Mouse (Mus musculus): ENCODE results near the gene Espn. TPM values are rescaled to one million over a fixed set of nuclear protein-coding genes. Genes with fewer than 3 reads are reported as not detected.

Gene Espn
- polyA plus RNA-seq, 1 experiment = 48.3 TPM

DNA sequence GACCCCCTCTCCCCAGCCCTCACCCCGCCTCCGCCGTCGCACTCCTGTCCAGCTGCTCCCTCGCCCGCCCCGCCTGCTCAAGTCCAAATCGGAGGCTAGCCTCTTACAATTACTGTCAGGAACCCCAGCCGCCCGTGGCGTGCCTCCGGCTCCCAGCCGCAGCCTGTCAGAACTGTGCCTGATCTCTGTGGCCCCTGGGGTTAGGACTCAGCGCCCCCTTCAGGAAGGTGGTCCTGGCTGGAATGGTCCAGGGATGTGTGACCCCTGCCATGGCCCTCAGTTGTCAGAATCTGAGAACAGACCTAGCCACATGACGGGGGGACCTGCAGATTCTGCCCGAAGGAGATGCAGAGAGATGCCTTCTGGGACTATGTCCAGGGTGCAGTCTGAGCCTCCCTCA is 38.1 kb downstream of the Espn start:
- Histone ChIP-seq H3K4me3 (ENCODE audit: insufficient read depth, low read depth, low read length) (no peak overlapping the region), H3K4me1 (ENCODE audit: control insufficient read depth, insufficient read depth, low read length) (peaks cover 1% of the 10 kb centered on the region; the same call in 1 of the 2 replicates), H3K27ac (ENCODE audit: insufficient read depth, low read depth, low read length) (no peak overlapping the region), H3K27me3 (replicated peaks; ENCODE audit: control insufficient read depth, insufficient read depth, low read length) (no peaks in the 10 kb centered on the region), H3K36me3 (ENCODE audit: control insufficient read depth, insufficient read depth, low read length) (peaks cover 9% of the 10 kb centered on the region)
- 84% methylated on average over 16 of the region's 16 CpGs for WGBS
- TF ChIP-seq POLR2A (IDR thresholded peaks at IDR 0.05; ENCODE audit: low read depth, low read length) = no peak
- no peak for TF ChIP-seq CTCF (conservative IDR thresholded peaks at IDR 0.05; ENCODE audit: insufficient read depth, insufficient read length, low read depth, low read length)
- no peak for DNase-seq

DNA sequence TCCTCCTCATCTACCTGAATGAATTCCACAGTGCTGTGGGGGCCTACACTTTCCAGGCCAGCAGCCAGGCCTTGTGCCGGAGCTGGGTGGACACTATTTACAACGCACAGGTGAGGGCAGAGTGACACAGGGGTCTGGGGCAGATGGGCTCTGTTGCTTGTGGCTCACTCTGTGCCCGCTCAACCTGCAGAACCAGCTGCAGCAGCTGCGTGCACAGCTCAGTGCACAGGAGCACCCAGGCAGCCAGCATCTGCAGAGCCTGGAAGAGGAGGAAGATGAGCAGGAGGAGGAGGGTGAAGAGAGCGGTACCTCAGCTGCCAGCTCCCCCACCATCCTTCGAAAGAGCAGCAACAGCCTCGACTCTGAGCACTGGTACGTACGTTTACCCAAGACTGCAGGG is 39.8 kb downstream of the Espn start:
- Histone ChIP-seq H3K27ac (ENCODE audit: insufficient read depth, low read depth, low read length) (no peak overlapping the region), H3K4me1 (ENCODE audit: control insufficient read depth, insufficient read depth, low read length) (peaks cover 7% of the 10 kb centered on the region; the same call in 1 of the 2 replicates), H3K36me3 (ENCODE audit: control insufficient read depth, insufficient read depth, low read length) (peaks cover 9% of the 10 kb centered on the region), H3K4me3 (ENCODE audit: insufficient read depth, low read depth, low read length) (no peak overlapping the region), H3K27me3 (replicated peaks; ENCODE audit: control insufficient read depth, insufficient read depth, low read length) (no peaks in the 10 kb centered on the region)
- WGBS = 74% methylated on average over 9 of the region's 9 CpGs
- DNase-seq = no peak
- TF ChIP-seq CTCF (conservative IDR thresholded peaks at IDR 0.05; ENCODE audit: insufficient read depth, insufficient read length, low read depth, low read length) (no peak), POLR2A (IDR thresholded peaks at IDR 0.05; ENCODE audit: low read depth, low read length) (no peak)

DNA sequence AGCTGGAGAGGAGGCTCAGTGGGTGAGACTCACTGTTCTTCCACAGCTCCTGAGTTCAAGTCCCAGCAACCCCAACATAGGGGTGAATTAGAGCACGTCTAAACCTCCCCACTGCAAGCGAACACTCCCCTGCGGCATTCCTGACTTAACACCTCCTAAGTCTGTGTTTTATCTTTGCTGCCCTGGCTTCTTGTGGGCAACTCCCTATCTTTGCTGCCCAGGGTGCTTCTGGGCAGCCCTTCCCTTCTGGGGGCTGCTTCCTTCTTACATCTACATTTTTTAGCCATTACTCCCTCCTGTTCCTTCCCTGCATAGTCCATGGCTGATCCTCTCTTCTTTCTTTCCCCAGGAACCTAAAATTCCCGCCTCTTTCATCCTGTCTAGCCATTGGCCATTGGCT is 41.5 kb downstream of the Espn start:
- WGBS = 90% methylated on average over 4 of the region's 4 CpGs
- Histone ChIP-seq H3K27me3 (replicated peaks; ENCODE audit: control insufficient read depth, insufficient read depth, low read length) (no peaks in the 10 kb centered on the region), H3K4me1 (ENCODE audit: control insufficient read depth, insufficient read depth, low read length) (peaks cover 7% of the 10 kb centered on the region; the same call in 1 of the 2 replicates), H3K4me3 (ENCODE audit: insufficient read depth, low read depth, low read length) (no peak overlapping the region), H3K36me3 (ENCODE audit: control insufficient read depth, insufficient read depth, low read length) (peaks cover 9% of the 10 kb centered on the region), H3K27ac (ENCODE audit: insufficient read depth, low read depth, low read length) (no peak overlapping the region)
- TF ChIP-seq CTCF (conservative IDR thresholded peaks at IDR 0.05; ENCODE audit: insufficient read depth, insufficient read length, low read depth, low read length) = no peak
- TF ChIP-seq POLR2A (IDR thresholded peaks at IDR 0.05; ENCODE audit: low read depth, low read length) = no peak
- no peak for DNase-seq

DNA sequence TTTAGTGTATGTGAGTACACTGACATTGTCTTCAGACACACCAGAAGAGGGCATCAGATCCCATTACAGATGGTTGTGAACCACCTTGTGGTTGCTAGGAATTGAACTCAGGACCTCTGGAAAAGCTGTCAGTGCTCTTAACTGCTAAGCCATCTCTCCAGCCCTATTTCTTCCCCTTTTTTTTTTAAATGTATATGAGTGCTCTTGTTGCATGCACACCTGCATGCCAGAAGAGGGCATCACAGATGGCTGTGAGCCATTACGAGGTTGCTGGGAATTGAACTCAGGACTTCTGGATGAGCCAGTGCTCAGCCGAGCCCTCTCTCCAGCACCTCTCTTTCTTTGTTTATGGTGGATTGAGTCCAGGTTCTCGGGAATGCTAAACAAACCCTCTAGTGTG is 42.7 kb downstream of the Espn start:
- DNase-seq = no peak
- no peaks in the 10 kb centered on the region for H3K27me3 ChIP-seq (replicated peaks; ENCODE audit: control insufficient read depth, insufficient read depth, low read length)
- H3K4me1 ChIP-seq (ENCODE audit: control insufficient read depth, insufficient read depth, low read length) = peaks cover 7% of the 10 kb centered on the region; the same call in 1 of the 2 replicates
- 64% methylated on average over 3 of the region's 3 CpGs for WGBS
- TF ChIP-seq POLR2A (IDR thresholded peaks at IDR 0.05; ENCODE audit: low read depth, low read length) (no peak), CTCF (conservative IDR thresholded peaks at IDR 0.05; ENCODE audit: insufficient read depth, insufficient read length, low read depth, low read length) (0 out of 2 replicates have a peak, but pooled peaks have one; percentile 10)
- no peak overlapping the region for H3K27ac ChIP-seq (ENCODE audit: insufficient read depth, low read depth, low read length)
- H3K36me3 ChIP-seq (ENCODE audit: control insufficient read depth, insufficient read depth, low read length) = peaks cover 9% of the 10 kb centered on the region
- H3K4me3 ChIP-seq (ENCODE audit: insufficient read depth, low read depth, low read length) = no peak overlapping the region

DNA sequence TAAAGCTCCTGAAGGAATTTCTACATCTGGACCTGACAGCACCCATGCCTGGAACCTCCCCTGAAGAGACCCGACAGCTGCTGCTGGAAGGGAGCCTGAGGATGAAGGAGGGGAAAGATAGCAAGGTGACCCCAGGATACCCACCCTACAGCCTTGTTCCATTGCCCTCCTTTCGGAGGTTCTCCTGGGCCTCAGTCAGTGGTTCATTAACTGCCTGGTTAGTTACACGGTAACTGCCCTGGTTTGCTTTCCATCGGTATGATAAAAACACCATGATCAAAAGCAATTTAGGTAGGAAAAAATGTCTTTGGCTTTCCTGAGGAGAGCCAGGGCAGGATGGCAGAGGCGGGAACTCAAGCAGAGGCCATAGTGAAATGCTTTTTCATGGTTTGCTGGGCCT is 43.5 kb downstream of the Espn start:
- no peak overlapping the region for H3K4me3 ChIP-seq (ENCODE audit: insufficient read depth, low read depth, low read length)
- WGBS = 29% methylated on average over 5 of the region's 5 CpGs
- DNase-seq = peak; percentile 69

DNA sequence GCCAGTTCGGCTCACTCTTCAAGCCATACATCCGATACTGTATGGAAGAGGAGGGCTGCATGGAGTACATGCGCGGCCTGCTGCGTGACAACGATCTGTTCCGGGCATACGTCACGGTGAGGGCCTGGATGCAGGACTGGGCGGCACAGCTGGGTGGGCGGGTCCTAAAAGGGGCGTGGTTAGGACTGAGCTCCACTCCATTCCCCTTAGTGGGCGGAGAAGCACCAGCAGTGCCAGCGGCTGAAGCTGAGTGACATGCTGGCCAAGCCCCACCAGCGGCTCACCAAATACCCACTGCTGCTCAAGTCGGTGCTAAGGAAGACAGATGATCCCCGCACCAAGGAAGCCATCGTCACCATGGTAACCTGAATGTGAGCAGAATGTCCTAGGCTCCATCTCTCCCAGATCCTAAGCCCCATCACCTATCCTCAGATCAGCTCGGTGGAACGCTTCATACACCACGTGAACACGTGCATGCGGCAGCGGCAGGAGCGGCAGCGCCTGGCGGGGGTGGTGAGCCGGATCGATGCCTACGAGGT is 44.1 kb downstream of the Espn start:
- peaks cover 4% of the 10 kb centered on the region; the same call in 1 of the 2 replicates for H3K36me3 ChIP-seq (ENCODE audit: control insufficient read depth, insufficient read depth, low read length)
- H3K27me3 ChIP-seq (replicated peaks; ENCODE audit: control insufficient read depth, insufficient read depth, low read length) = no peaks in the 10 kb centered on the region
- peak; percentile 93 for DNase-seq
- H3K27ac ChIP-seq (ENCODE audit: insufficient read depth, low read depth, low read length) = peak overlapping the region; percentile 83
- TF ChIP-seq POLR2A (IDR thresholded peaks at IDR 0.05; ENCODE audit: low read depth, low read length) = no peak
- TF ChIP-seq CTCF (conservative IDR thresholded peaks at IDR 0.05; ENCODE audit: insufficient read depth, insufficient read length, low read depth, low read length) = no peak
- H3K4me1 ChIP-seq (ENCODE audit: control insufficient read depth, insufficient read depth, low read length) = peaks cover 7% of the 10 kb centered on the region; the same call in 1 of the 2 replicates
- WGBS = 31% methylated on average over 30 of the region's 30 CpGs
- H3K4me3 ChIP-seq (ENCODE audit: insufficient read depth, low read depth, low read length) = peak overlapping the region; percentile 53

More for the DNA sequence above, 43.5 kb downstream of the Espn start:
- H3K36me3 ChIP-seq (ENCODE audit: control insufficient read depth, insufficient read depth, low read length) = peaks cover 5% of the 10 kb centered on the region; the same call in 1 of the 2 replicates
- H3K4me1 ChIP-seq (ENCODE audit: control insufficient read depth, insufficient read depth, low read length) = peaks cover 7% of the 10 kb centered on the region; the same call in 1 of the 2 replicates
- TF ChIP-seq CTCF (conservative IDR thresholded peaks at IDR 0.05; ENCODE audit: insufficient read depth, insufficient read length, low read depth, low read length) (no peak), POLR2A (IDR thresholded peaks at IDR 0.05; ENCODE audit: low read depth, low read length) (no peak)
- no peak overlapping the region for H3K27ac ChIP-seq (ENCODE audit: insufficient read depth, low read depth, low read length)
- H3K27me3 ChIP-seq (replicated peaks; ENCODE audit: control insufficient read depth, insufficient read depth, low read length) = no peaks in the 10 kb centered on the region

DNA sequence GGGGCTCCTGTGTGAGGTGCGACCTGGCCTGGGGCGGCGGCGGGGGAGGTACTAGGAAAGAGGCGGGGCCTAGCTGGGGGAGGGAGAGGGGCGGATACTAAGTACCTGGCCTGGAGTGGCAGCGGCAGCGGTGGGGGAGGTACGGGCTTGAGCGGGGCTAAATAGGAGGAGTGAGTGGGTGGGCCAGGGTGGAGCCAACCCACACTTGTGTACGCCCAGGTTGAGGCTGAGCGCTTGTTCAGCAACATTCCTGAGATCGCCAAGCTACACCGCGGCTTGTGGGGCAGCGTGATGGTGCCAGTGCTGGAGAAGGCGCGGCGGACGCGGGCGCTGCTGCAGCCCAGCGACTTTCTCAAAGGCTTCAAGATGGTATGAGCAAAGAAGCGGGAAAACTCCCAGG is 44.7 kb downstream of the Espn start:
- peaks cover 7% of the 10 kb centered on the region; the same call in 1 of the 2 replicates for H3K4me1 ChIP-seq (ENCODE audit: control insufficient read depth, insufficient read depth, low read length)
- WGBS = 22% methylated on average over 24 of the region's 24 CpGs
- no peaks in the 10 kb centered on the region for H3K27me3 ChIP-seq (replicated peaks; ENCODE audit: control insufficient read depth, insufficient read depth, low read length)
- peaks cover 4% of the 10 kb centered on the region; the same call in 1 of the 2 replicates for H3K36me3 ChIP-seq (ENCODE audit: control insufficient read depth, insufficient read depth, low read length)
- TF ChIP-seq POLR2A (IDR thresholded peaks at IDR 0.05; ENCODE audit: low read depth, low read length) (no peak), CTCF (conservative IDR thresholded peaks at IDR 0.05; ENCODE audit: insufficient read depth, insufficient read length, low read depth, low read length) (no peak)
- peak; percentile 95 for DNase-seq
- peak overlapping the region; percentile 83 for H3K27ac ChIP-seq (ENCODE audit: insufficient read depth, low read depth, low read length)
- peak overlapping the region; percentile 53 for H3K4me3 ChIP-seq (ENCODE audit: insufficient read depth, low read depth, low read length)

Data from kidney, adult 2 months (tissue).